Mouse (Mus musculus): ENCODE measurements around the gene Dzip1l. TPM values are rescaled to one million over a fixed set of nuclear protein-coding genes. Genes with fewer than 3 reads are reported as not detected.
"Not testable (repeated sequence)": the region's sequence is repeated elsewhere in the genome, so short reads cannot be mapped to it uniquely, and the experiment has no call there.

Gene Dzip1l
- 10 to 100 TPM; 21.5 to 25.0 TPM for total RNA-seq (2021)

- DNase-seq = peak; percentile 75
- intact Hi-C loops (cut with DNase I) = no loop called here
Measured at GRCm38 (mm10) chr9:99629281-99630011, at the start of gene Dzip1l. Dzip1l (plus strand) TSS chr9:99629496.

- DNase-seq = peak; percentile 18
- intact Hi-C loops (cut with DNase I) = no loop called here
Measured at GRCm38 (mm10) chr9:99580655-99581054, 48.6 kb upstream of the Dzip1l start.

- intact Hi-C loops (cut with DNase I) = loop anchor here (5.0 kb wide), 1 partner anchor 75 kb away; no protein-coding TSS in a partner anchor
- peak; percentile 53 for DNase-seq
Measured at GRCm38 (mm10) chr9:99587505-99588202, 41.6 kb upstream of the Dzip1l start.

DNA sequence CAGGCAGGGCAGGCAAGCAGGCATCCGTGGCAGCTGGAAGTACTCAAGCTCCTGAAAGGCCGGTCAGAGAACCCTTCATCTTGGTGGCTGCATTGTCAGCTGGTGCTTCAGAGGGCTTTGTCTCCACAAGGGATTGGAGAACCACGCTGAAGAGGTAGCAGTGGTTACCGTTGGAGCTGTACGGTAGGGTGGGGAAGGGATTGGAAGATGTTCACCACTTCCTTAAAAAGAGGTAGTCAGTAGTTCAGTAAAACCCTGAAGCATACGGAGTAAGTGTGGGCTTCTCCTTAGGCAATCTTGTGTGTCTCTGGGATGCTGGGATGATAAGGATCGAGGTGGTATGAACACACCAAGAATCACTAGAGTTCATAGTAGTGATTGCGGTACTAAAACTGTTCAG lies 38.2 kb upstream of the Dzip1l start:
- intact Hi-C loops (cut with DNase I) = no loop called here
- DNase-seq = no peak

DNA sequence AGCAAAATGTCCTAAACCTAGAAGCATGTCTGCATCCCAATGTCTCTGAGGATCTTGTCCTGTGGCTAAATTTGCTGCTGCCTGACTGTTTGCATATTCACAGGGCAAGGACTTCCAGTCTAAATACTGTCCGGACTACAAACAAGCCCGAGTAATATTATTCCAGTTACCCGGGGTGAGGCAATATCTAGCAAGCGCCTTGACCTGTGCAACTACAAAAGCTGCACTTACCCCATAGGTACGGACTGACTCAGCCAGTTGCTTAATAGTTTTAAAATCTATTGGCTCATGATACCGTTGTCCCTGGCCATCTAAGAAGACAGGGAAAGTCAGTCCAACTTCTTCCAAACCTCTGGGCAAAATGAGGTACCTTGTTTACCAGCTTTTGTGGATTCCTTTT lies 30.2 kb upstream of the Dzip1l start:
- DNase-seq; intact Hi-C loops (cut with DNase I): not testable (repeated sequence)

- intact Hi-C loops (cut with DNase I) = no loop called here
- DNase-seq = no peak
Measured at GRCm38 (mm10) chr9:99603566-99603965, 25.7 kb upstream of the Dzip1l start.

- intact Hi-C loops (cut with DNase I) = no loop called here
Measured at GRCm38 (mm10) chr9:99612202-99612601, 17.1 kb upstream of the Dzip1l start, which contains the start of gene A4gnt. A4gnt (plus strand) TSS chr9:99612502.

GRCm38 (mm10) chr9:99619688-99620087 lies 9.6 kb upstream of the Dzip1l start:
- intact Hi-C loops (cut with DNase I) = no loop called here
- DNase-seq = no peak

More at GRCm38 (mm10) chr9:99612202-99612601, 17.1 kb upstream of the Dzip1l start, which contains the start of gene A4gnt:
- DNase-seq = no peak

DNA sequence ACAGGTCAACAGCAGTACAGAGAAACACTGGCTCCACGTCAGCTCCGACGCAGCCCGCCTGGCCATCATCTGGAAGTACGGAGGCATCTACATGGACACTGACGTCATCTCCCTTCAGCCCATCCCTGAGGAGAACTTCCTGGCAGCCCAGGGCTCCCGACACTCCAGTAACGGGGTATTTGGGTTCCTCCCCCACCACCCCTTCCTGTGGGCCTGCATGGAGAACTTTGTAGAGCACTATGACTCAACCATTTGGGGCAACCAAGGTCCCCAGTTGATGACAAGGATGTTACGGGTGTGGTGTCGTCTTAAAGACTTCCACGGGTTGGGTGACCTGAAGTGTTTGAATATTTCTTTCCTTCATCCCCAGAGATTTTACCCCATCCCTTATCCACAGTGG lies 9.1 kb upstream of the Dzip1l start:
- intact Hi-C loops (cut with DNase I) = no loop called here
- DNase-seq = no peak

- intact Hi-C loops (cut with DNase I) = no loop called here
- no peak for DNase-seq
Measured at GRCm38 (mm10) chr9:99622034-99622433, 7.3 kb upstream of the Dzip1l start.

DNA sequence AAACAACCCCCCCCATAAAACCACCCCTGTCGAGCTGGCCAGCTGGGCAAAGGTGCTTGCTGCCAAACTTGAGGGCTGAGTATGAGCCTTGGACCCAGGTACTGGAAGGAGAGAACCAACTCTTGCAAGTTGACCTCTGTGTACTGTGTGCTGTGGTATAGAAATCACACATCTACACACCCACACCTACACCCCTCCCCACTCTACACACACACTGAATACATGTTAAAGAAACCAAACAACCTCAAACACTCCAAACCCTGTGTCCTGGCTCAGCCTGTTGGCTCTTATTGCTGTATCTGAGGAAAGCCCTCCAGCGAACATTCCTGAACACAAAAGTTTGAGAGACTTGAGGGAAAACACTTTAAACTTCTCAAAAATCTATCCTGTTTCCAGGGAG lies 6.3 kb upstream of the Dzip1l start:
- no peak for DNase-seq
- intact Hi-C loops (cut with DNase I) = no loop called here

GRCm38 (mm10) chr9:99624117-99624516 lies 5.2 kb upstream of the Dzip1l start:
- intact Hi-C loops (cut with DNase I) = no loop called here
- DNase-seq = no peak

GRCm38 (mm10) chr9:99628581-99628980 lies 715 bp upstream of the Dzip1l start:
- intact Hi-C loops (cut with DNase I) = no loop called here
- DNase-seq = no peak

DNA sequence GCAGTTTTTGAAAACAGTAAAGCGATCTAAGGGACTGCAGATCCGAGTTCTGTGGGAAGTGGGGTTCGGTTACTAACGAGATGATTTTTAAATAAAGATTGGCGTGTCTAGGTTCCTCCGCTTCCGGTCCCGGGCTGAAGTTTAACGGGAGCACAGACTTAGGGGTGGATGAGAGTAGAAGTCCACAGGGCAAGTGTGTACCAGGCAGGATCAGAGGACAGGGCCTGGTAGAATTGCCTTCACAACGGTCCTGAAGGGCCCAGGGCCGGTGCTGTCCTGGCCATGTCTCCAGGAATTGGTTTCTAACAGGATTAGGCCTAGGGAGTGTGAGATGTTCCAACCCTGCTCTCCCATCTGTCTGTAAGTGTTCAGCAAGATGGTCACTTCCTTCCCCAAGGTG lies 775 bp downstream of the Dzip1l start:
- no peak for DNase-seq
- intact Hi-C loops (cut with DNase I) = no loop called here

- DNase-seq = no peak
- intact Hi-C loops (cut with DNase I) = no loop called here
Measured at GRCm38 (mm10) chr9:99630528-99631125, 1.3 kb downstream of the Dzip1l start.

- DNase-seq = peak; percentile 13
- intact Hi-C loops (cut with DNase I) = no loop called here
Measured at GRCm38 (mm10) chr9:99631781-99632180, 2.5 kb downstream of the Dzip1l start.

- DNase-seq = peak; percentile 24
- intact Hi-C loops (cut with DNase I) = no loop called here
Measured at GRCm38 (mm10) chr9:99632264-99632663, 3.0 kb downstream of the Dzip1l start.

DNA sequence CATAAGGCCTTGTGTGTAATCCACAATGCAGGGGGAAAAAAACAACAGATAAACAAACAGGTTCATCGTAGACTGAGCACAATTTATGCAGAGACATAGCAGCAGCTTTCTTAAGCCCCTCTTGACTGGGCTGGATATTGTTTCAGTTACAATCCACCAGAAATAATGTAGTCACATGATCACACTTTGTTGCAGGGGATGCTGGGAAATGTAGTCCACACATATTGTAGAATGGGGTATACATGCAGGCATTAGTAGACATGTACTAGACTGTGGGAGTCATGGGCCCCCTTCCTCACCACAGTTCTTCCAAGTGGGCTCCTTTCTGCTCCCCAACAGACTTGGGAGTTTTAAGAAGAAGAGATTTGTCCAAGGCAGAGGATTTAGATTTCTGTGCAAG lies 7.5 kb downstream of the Dzip1l start:
- intact Hi-C loops (cut with DNase I) = no loop called here
- no peak for DNase-seq

- no peak for DNase-seq
- intact Hi-C loops (cut with DNase I) = no loop called here
Measured at GRCm38 (mm10) chr9:99637227-99637626, 7.9 kb downstream of the Dzip1l start.

DNA sequence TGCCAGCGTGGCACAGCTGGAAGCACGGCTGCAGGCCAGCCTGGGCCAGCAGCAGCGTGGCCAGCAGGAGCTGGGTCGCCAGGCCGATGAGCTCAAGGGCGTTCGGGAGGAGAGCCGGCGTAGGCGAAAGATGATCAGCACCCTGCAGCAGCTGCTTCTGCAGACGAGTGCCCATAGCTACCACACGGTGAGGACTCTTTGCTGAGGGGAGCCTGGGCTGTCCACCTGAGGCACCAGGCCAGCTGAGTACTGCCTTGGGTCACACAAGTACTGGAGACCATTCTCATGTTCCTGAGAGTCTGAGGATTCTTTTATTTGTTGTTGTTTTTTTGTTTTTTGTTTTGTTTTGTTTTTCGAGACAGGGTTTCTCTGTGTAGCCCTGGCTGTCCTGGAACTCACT lies 8.4 kb downstream of the Dzip1l start:
- intact Hi-C loops (cut with DNase I) = no loop called here
- DNase-seq = no peak

DNA sequence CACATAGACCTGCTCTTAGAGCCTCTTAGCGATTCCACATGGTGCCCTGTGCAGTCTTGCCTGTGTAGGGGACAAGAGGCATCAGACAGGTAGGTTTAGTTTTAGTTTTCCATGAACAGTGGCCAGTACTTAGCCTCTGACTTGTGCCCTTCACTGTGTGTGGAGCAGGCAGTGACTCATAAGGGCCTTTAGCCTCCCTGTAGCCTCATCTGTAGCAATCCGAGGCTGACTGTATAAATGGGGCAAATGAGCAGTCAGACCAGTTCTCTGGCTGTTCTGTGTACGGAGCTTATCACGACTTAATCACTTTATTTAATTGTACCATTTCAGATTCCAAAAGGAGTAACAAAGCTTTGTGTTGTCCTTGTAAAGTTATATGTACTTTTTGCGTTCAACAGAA lies 10.7 kb downstream of the Dzip1l start:
- intact Hi-C loops (cut with DNase I) = no loop called here
- DNase-seq = no peak

GRCm38 (mm10) chr9:99645416-99645815 lies 16.1 kb downstream of the Dzip1l start:
- intact Hi-C loops (cut with DNase I) = no loop called here

More at GRCm38 (mm10) chr9:99645416-99645815, 16.1 kb downstream of the Dzip1l start:
- DNase-seq = no peak
